Mouse (Mus musculus) gastrocnemius, postnatal 36 days (tissue): ENCODE results near the gene Tbc1d20. TPM values are rescaled to one million over a fixed set of nuclear protein-coding genes. Genes with fewer than 3 reads are reported as not detected.
"Not testable (repeated sequence)": the region's sequence is repeated elsewhere in the genome, so short reads cannot be mapped to it uniquely, and the experiment has no call there.

Source experiments
- DNase-seq, 2 experiments: peaks; one replicate each; pipeline ENCODE4 v3.0.0; 2022
- intact Hi-C: fragments of 180-260 bp; cut with DNase I; formaldehyde crosslinking; loops from one replicate; pipeline ENCODE4 v1.15.1; 2025
- total RNA-seq, 2 experiments: library from RNA; stranded (reverse); gene quantifications; 2 replicates each; pipeline ENCODE4 v1.2.3; 2021

Gene Tbc1d20
- total RNA-seq, 2 experiments from 2014 or later = 21.8 to 26.8 TPM

DNA sequence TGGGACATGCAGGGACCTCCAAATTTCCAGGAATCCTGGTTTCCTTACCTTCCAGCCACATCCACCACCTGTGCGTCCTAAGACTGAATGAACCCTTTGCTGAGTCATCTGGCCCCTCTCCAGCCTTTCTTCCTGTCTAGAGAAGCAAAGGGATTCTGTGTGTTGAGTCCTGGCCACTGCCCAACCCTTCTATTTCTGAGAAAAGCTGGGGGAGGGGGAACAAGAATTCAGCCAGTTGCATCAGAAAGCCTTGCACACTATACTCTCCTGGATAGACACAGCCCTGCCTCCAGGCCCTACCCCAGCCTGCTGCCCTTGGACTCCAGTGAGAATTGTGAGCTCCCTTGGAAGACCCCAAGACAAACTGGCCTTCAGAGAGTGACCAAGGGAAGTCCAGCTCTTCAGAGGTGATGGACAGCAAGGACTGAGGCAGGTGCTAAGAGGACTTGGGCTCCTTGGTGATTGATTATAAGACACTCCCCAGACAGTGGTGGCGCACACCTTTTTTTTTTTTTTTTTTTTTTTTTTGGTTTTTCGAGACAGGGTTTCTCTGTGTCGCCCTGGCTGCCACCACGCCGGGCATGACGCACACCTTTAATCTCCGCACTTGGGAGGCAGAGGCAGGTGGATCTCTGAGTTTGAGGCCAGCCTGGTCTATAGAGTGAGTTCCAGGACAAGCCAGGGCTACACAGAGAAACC lies 56.4 kb downstream of the Tbc1d20 start:
- no peak for DNase-seq
- intact Hi-C loops = no loop called here

GRCm38 (mm10) chr2:152357254-152357653 lies 63.6 kb downstream of the Tbc1d20 start:
- no peak for DNase-seq
- intact Hi-C loops = no loop called here

- intact Hi-C loops, DNase-seq: not testable (repeated sequence)
Observed at GRCm38 (mm10) chr2:152358977-152359376, 65.3 kb downstream of the Tbc1d20 start.

DNA sequence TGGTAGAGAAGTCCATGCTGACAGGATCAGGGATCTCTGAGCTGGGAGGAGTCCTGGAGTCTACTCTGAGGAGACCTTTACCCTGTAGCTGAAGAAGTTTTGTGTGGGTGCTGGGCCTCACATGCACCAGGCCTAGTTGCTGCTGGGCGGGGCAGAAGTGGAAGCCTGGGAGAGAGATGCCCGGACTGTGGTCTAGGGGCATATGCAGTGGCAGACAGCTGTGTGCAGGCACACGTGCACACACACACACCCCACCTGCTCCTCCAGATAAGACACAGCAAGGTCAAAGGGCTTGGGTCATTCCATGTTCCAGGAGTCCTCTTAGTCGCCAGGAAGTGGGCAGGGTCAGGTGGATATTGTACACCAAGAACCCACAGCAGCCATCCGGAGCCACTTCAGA lies 66.0 kb downstream of the Tbc1d20 start:
- intact Hi-C loops = no loop called here
- no peak for DNase-seq

GRCm38 (mm10) chr2:152360271-152360775 lies 66.7 kb downstream of the Tbc1d20 start:
- peak; percentile 57 to 59 for DNase-seq
- intact Hi-C loops = no loop called here

- intact Hi-C loops = no loop called here
- DNase-seq = no peak
Observed at GRCm38 (mm10) chr2:152361193-152361592, 67.6 kb downstream of the Tbc1d20 start.

Other genes starting within 250 kb of the Tbc1d20 start
- gene Scrt2, start 212.3 kb upstream of the Tbc1d20 start, total RNA-seq = not detected
- gene Srxn1, start 188.3 kb upstream of the Tbc1d20 start, total RNA-seq = 10 to 100 TPM; 21.3 to 21.5 TPM
- 10 to 100 TPM; 15.7 to 17.4 TPM for gene Tcf15, start 150.3 kb upstream of the Tbc1d20 start, total RNA-seq
- gene Csnk2a1, start 67.0 kb upstream of the Tbc1d20 start, total RNA-seq = 10 to 100 TPM; 82.6 to 84.0 TPM
- gene Rbck1, start 38.8 kb downstream of the Tbc1d20 start, total RNA-seq = 10 to 100 TPM; 24.4 to 31.6 TPM
- gene Trib3, start 50.2 kb downstream of the Tbc1d20 start, total RNA-seq = 1 to 10 TPM in 1 of 2 experiments, under 1 TPM in 1; 0.62 to 1.5 TPM
- gene Nrsn2, start 82.8 kb downstream of the Tbc1d20 start, total RNA-seq = not detected
- 1 to 10 TPM; 1.4 to 1.5 TPM for gene Sox12, start 104.2 kb downstream of the Tbc1d20 start, total RNA-seq
- 1 to 10 TPM in 1 of 2 experiments, under 1 TPM in 1; 0.84 to 2.1 TPM for gene Zcchc3, start 121.2 kb downstream of the Tbc1d20 start, total RNA-seq
- gene 6820408C15Rik, start 121.8 kb downstream of the Tbc1d20 start, total RNA-seq = not detected
- gene Defb23, start 170.8 kb downstream of the Tbc1d20 start, total RNA-seq = not detected
- gene Defb20, start 183.2 kb downstream of the Tbc1d20 start, total RNA-seq = not detected
- gene Defb22, start 196.3 kb downstream of the Tbc1d20 start, total RNA-seq = not detected
- not detected for gene Defb26, start 217.9 kb downstream of the Tbc1d20 start, total RNA-seq
- gene Defb28, start 224.4 kb downstream of the Tbc1d20 start, total RNA-seq = not detected
- gene Defb29, start 246.3 kb downstream of the Tbc1d20 start, total RNA-seq = not detected